Mouse (Mus musculus): Measurements from ENCODE around the gene Ankrd16.

- TF ChIP-seq CTCF (IDR thresholded peaks at IDR 0.05; ENCODE audit: control insufficient read depth, insufficient read depth, low read length) = no peak
- TF ChIP-seq POLR2A (IDR thresholded peaks at IDR 0.05; ENCODE audit: borderline replicate concordance, control insufficient read depth, low read depth, low read length) = no peak
These were observed 3.2 kb upstream of the Ankrd16 start for GRCm38 (mm10) chr2:11774426-11774825.

Data from bone marrow, adult 2 months (tissue).